8 mouse cellular contexts compared by ENCODE assay signal in the genomic region with DNA sequence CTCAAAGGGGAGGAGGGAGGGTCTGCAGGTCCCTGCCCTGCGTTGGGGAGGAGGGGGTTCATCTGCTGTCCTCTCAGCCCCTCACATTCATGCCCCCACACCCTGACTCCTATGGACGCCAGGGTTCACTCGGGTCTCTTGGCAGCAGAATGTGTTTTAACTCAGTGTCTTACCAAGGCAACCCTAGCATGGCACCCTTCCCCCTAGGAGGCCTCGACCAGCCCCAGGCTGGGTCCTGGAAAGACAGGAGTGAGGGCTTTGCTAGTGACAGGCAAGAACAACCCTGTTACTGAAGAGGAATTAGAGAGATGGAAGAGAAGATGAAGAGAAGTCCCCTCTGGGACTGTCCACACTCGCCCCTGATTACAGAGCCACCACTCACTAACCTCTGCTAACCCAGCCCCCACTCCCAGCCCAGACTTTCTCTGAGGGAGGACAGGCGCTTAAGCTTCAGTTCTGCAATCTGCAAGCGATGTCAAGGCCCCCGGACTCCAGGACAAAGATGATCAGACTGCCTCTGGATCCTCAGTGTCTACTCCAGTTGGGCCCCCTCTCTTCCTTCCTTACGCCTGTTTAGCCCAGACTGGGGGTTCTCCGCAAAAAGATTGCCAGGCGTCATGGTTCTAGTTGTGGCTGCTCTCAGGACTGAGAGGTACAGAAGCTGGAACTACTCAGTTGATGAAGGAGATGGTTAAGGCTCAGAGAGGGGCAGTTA. TPM values are rescaled to one million over a fixed set of nuclear protein-coding genes. Genes with fewer than 3 reads are reported as not detected.
DNase-seq lines count a peak whose midpoint lies in the region; ATAC-seq and TF ChIP-seq lines count a peak whose summit lies in the region.

No protein-coding gene starts in this region.

- H3K27ac ChIP-seq in kidney, embryonic 14.5 days (ENCODE audit: low read depth, low read length) = no peak overlapping the region
- H3K27ac ChIP-seq in brown adipose tissue, adult 24 weeks (replicated peaks; ENCODE audit: low read depth, low read length) = no peak overlapping the region
- no peak overlapping the region for H3K27ac ChIP-seq in forebrain, embryonic 14.5 days (ENCODE audit: low read depth, low read length)
- H3K27ac ChIP-seq in liver, postnatal 0 days (ENCODE audit: low read depth) = no peak overlapping the region

- no peak for ATAC-seq in kidney, embryonic 14.5 days (ENCODE audit: low FRiP score, low TSS enrichment)
- no peak for ATAC-seq in forebrain, embryonic 14.5 days
- no peak for ATAC-seq in liver, postnatal 0 days
- no peak for ATAC-seq in inflammation-experienced regulatory T-cells, adult 6 months

- peaks cover 14% of the 10 kb centered on the region for H3K4me1 ChIP-seq in kidney, embryonic 14.5 days (ENCODE audit: control insufficient read depth, insufficient read depth, low read length)
- H3K4me1 ChIP-seq in brown adipose tissue, adult 24 weeks (ENCODE audit: control insufficient read depth, insufficient read depth, insufficient read length, low read length) = 0 out of 2 replicates have a peak, but pooled peaks cover 8% of the 10 kb centered on the region
- peaks cover 12% of the 10 kb centered on the region for H3K4me1 ChIP-seq in forebrain, embryonic 14.5 days (ENCODE audit: control insufficient read depth, insufficient read depth, low read length)
- H3K4me1 ChIP-seq in liver, postnatal 0 days (ENCODE audit: insufficient read depth) = peaks cover 15% of the 10 kb centered on the region

- peak overlapping the region; percentile 86 for H3K4me3 ChIP-seq in kidney, embryonic 14.5 days (ENCODE audit: low read length)
- H3K4me3 ChIP-seq in brown adipose tissue, adult 24 weeks (ENCODE audit: insufficient read depth, low read depth, low read length) = peak overlapping the region; percentile 95
- H3K4me3 ChIP-seq in forebrain, embryonic 14.5 days (ENCODE audit: low read depth, low read length) = peak overlapping the region; percentile 77
- H3K4me3 ChIP-seq in liver, postnatal 0 days (ENCODE audit: low read depth, low read length) = peak overlapping the region; percentile 80

- H3K9ac ChIP-seq in kidney, embryonic 14.5 days (ENCODE audit: low read depth, low read length) = peak overlapping the region; percentile 67; the same call in 1 of the 2 replicates
- H3K9ac ChIP-seq in forebrain, embryonic 14.5 days (ENCODE audit: low read length) = peak overlapping the region; percentile 74
- H3K9ac ChIP-seq in liver, postnatal 0 days (replicated peaks) = no peak overlapping the region

- WGBS in kidney, embryonic 14.5 days = 65% methylated on average over 11 of the region's 11 CpGs
- WGBS in forebrain, embryonic 14.5 days = 66% methylated on average over 11 of the region's 11 CpGs
- 69% methylated on average over 11 of the region's 11 CpGs for WGBS in liver, postnatal 0 days (ENCODE audit: insufficient replicate concordance)

- H3K4me2 ChIP-seq in kidney, embryonic 14.5 days (replicated peaks; ENCODE audit: low read depth, low read length) = peak overlapping the region; percentile 78
- H3K4me2 ChIP-seq in forebrain, embryonic 14.5 days (ENCODE audit: low read length) = peak overlapping the region; percentile 61
- H3K4me2 ChIP-seq in liver, postnatal 0 days (ENCODE audit: low read depth, low read length) = peak overlapping the region; percentile 82

- TF ChIP-seq CTCF in liver, postnatal 0 days (IDR thresholded peaks at IDR 0.05; ENCODE audit: low read depth) = no peak

- H3K9me3 ChIP-seq in kidney, embryonic 14.5 days (ENCODE audit: control insufficient read depth, low read length) = no peaks in the 10 kb centered on the region
- no peaks in the 10 kb centered on the region for H3K9me3 ChIP-seq in forebrain, embryonic 14.5 days (replicated peaks; ENCODE audit: control insufficient read depth, low read length)
- no peaks in the 10 kb centered on the region for H3K9me3 ChIP-seq in liver, postnatal 0 days (ENCODE audit: low read length)

- TF ChIP-seq EP300 in liver, postnatal 0 days (IDR thresholded peaks at IDR 0.05; ENCODE audit: low read depth) = no peak

- no peak for DNase-seq in kidney, postnatal 36 days
- no peak for DNase-seq in forebrain, embryonic 14.5 days (ENCODE audit: low spot score)
- no peak for DNase-seq in liver, postnatal 0 days
- no peak for DNase-seq in layer of hippocampus, adult 8-10 months (ENCODE audit: low spot score in 2 of 2)
- no peak for DNase-seq in lung, postnatal 25 days (ENCODE audit: low spot score)

- no peaks in the 10 kb centered on the region for H3K36me3 ChIP-seq in kidney, embryonic 14.5 days (ENCODE audit: control insufficient read depth, insufficient read depth, low read length)
- H3K36me3 ChIP-seq in forebrain, embryonic 14.5 days (ENCODE audit: control insufficient read depth, insufficient read depth, low read length) = no peaks in the 10 kb centered on the region
- no peaks in the 10 kb centered on the region for H3K36me3 ChIP-seq in liver, postnatal 0 days (replicated peaks; ENCODE audit: insufficient read depth, low read length)

- peaks cover 12% of the 10 kb centered on the region; the same call in 1 of the 2 replicates for H3K27me3 ChIP-seq in kidney, embryonic 14.5 days (ENCODE audit: control insufficient read depth, insufficient read depth, low read length)
- H3K27me3 ChIP-seq in forebrain, embryonic 14.5 days (replicated peaks; ENCODE audit: control insufficient read depth, insufficient read depth, low read length) = peaks cover 10% of the 10 kb centered on the region; the same call in 1 of the 2 replicates
- peaks cover 14% of the 10 kb centered on the region for H3K27me3 ChIP-seq in liver, postnatal 0 days (ENCODE audit: insufficient read depth, low read length)

RNA-seq across cellular contexts. Expression of gene Usp35, which starts 0.7 kb away (rescaled TPM):
- polyA plus RNA-seq in kidney, embryonic 14.5 days (2014; fragmentation: Nextera tagmentation; extraction: Ambion mirVana) = 1.8 and 2.4 TPM in 2 replicates
- 2.3 TPM in 1 of 2 replicates, not detected in the other for polyA plus RNA-seq in brown adipose tissue, adult 24 weeks (2012; ENCODE audit: insufficient read depth, insufficient read length, missing spikeins)
- polyA plus RNA-seq in forebrain, embryonic 14.5 days (2014; fragmentation: Nextera tagmentation; extraction: Ambion mirVana) = 4.0 and 4.1 TPM in 2 replicates
- polyA plus RNA-seq in liver, postnatal 0 days (2015; fragmentation: Nextera tagmentation; extraction: Ambion mirVana) = 0.14 and 0.18 TPM in 2 replicates
- polyA plus RNA-seq in inflammation-experienced regulatory T-cells, adult 6 months (2017; shearing (Covaris generic)) = 1 to 10 TPM in 2 of 3 experiments, under 1 TPM in 1; 0.87 to 2.3 (median 2.3) TPM
- total RNA-seq in layer of hippocampus, adult 8-10 months (2022) = 10 to 100 TPM; 17.7 to 24.2 (median 20.8) TPM

RNA-seq across cellular contexts. Expression of gene Kctd21, which starts 1.0 kb away (rescaled TPM):
- polyA plus RNA-seq in kidney, embryonic 14.5 days (2014; fragmentation: Nextera tagmentation; extraction: Ambion mirVana) = 2.2 and 4.6 TPM in 2 replicates
- 6.3 and 6.8 TPM in 2 replicates for polyA plus RNA-seq in brown adipose tissue, adult 24 weeks (2012; ENCODE audit: insufficient read depth, insufficient read length, missing spikeins)
- 7.5 and 7.9 TPM in 2 replicates for polyA plus RNA-seq in forebrain, embryonic 14.5 days (2014; fragmentation: Nextera tagmentation; extraction: Ambion mirVana)
- polyA plus RNA-seq in liver, postnatal 0 days (2015; fragmentation: Nextera tagmentation; extraction: Ambion mirVana) = 1.1 and 1.2 TPM in 2 replicates
- 1 to 10 TPM in 2 of 3 experiments, under 1 TPM in 1; 0.97 to 1.6 (median 1.5) TPM for polyA plus RNA-seq in inflammation-experienced regulatory T-cells, adult 6 months (2017; shearing (Covaris generic))
- 10 to 100 TPM; 11.1 to 16.0 (median 13.0) TPM for total RNA-seq in layer of hippocampus, adult 8-10 months (2022)

RNA-seq across cellular contexts. Expression of gene Alg8, which starts 40.3 kb away (rescaled TPM):
- 48.5 and 48.8 TPM in 2 replicates for polyA plus RNA-seq in kidney, embryonic 14.5 days (2014; fragmentation: Nextera tagmentation; extraction: Ambion mirVana)
- 5.0 and 9.6 TPM in 2 replicates for polyA plus RNA-seq in brown adipose tissue, adult 24 weeks (2012; ENCODE audit: insufficient read depth, insufficient read length, missing spikeins)
- 15.3 and 18.7 TPM in 2 replicates for polyA plus RNA-seq in forebrain, embryonic 14.5 days (2014; fragmentation: Nextera tagmentation; extraction: Ambion mirVana)
- 14.5 and 16.2 TPM in 2 replicates for polyA plus RNA-seq in liver, postnatal 0 days (2015; fragmentation: Nextera tagmentation; extraction: Ambion mirVana)
- polyA plus RNA-seq in inflammation-experienced regulatory T-cells, adult 6 months (2017; shearing (Covaris generic)) = 10 to 100 TPM; 18.9 to 27.2 (median 22.7) TPM
- 10 to 100 TPM in 3 of 4 experiments, 1 to 10 TPM in 1; 9.0 to 12.7 (median 11.2) TPM for total RNA-seq in layer of hippocampus, adult 8-10 months (2022)
